Mouse (Mus musculus) cortical plate, adult 2 months (tissue): ENCODE measurements around the gene Klk1b1.
"Not testable (repeated sequence)": the region's sequence is repeated elsewhere in the genome, so short reads cannot be mapped to it uniquely, and the experiment has no call there.

ENCODE experiments used
- CTCF ChIP-seq: fragments of 200-500 bp; IDR thresholded peaks from 2 replicates; pipeline ENCODE4 v1.5.1; 2011; ENCODE audit warnings: mild to moderate bottlenecking, control low read depth, low read length; ENCODE audit not compliant: insufficient read depth; ENCODE audit errors: extremely low read depth
- POLR2A ChIP-seq: fragments of 200-500 bp; IDR thresholded peaks from 2 replicates; pipeline ENCODE4 v1.6.1; 2011; ENCODE audit warnings: mild to moderate bottlenecking, low read length, control low read depth; ENCODE audit not compliant: insufficient read depth; ENCODE audit errors: extremely low read depth

- TF ChIP-seq CTCF, POLR2A: not testable (repeated sequence)
Observed at GRCm38 (mm10) chr7:43975761-43976160, 9.2 kb downstream of the Klk1b1 start, which contains the start of gene Klk1b9.
